Mouse (Mus musculus) hindbrain, postnatal 0 days (tissue): Measurements from ENCODE around the gene Dnmt3a. TPM values are rescaled to one million over a fixed set of nuclear protein-coding genes. Genes with fewer than 3 reads are reported as not detected.

Experiments used
- ATAC-seq: fragments of 200-750 bp; cut with Nextera tagmentation; 2 replicates; pipeline ENCODE4 v1.8.0; 2017; ENCODE audit warnings: mild to moderate bottlenecking, moderate TSS enrichment, moderate library complexity
- DNase-seq: peaks from one replicate; pipeline ENCODE4 v3.0.0-alpha.2; 2015; ENCODE audit warnings: low spot score
- H3K27ac ChIP-seq: fragments of 300-500 bp; sonication (generic); 2 replicates; pipeline ENCODE4 v1.5.1; 2014; ENCODE audit warnings: mild to moderate bottlenecking
- H3K27me3 ChIP-seq: fragments of 300-500 bp; sonication (generic); 2 replicates; pipeline ENCODE4 v1.6.1; 2014; ENCODE audit warnings: low read length, mixed read lengths; ENCODE audit not compliant: insufficient read depth
- H3K36me3 ChIP-seq: fragments of 300-500 bp; sonication (generic); 2 replicates; pipeline ENCODE4 v1.6.1; 2014; ENCODE audit warnings: low read length, mixed read lengths; ENCODE audit not compliant: insufficient read depth
- H3K4me1 ChIP-seq: fragments of 300-500 bp; sonication (generic); 2 replicates; pipeline ENCODE4 v1.6.1; 2014; ENCODE audit warnings: antibody characterized with exemption, low read length, mixed read lengths; ENCODE audit not compliant: insufficient read depth
- H3K4me2 ChIP-seq: fragments of 300-500 bp; sonication (generic); 2 replicates; pipeline ENCODE4 v1.6.1; 2014; ENCODE audit warnings: low read depth, mild to moderate bottlenecking, low read length, moderate library complexity, mixed read lengths
- H3K4me3 ChIP-seq: fragments of 300-500 bp; sonication (generic); 2 replicates; pipeline ENCODE4 v1.5.1; 2014; ENCODE audit warnings: low read length
- H3K9ac ChIP-seq: fragments of 300-500 bp; sonication (generic); replicated peaks from 2 replicates; pipeline ENCODE4 v1.6.1; 2014; ENCODE audit warnings: mild to moderate bottlenecking, low read length, moderate library complexity, mixed read lengths
- H3K9me3 ChIP-seq: fragments of 300-500 bp; sonication (generic); 2 replicates; pipeline ENCODE4 v1.6.1; 2016; ENCODE audit warnings: low read length, mixed read lengths
- CTCF ChIP-seq: IDR thresholded peaks from 2 replicates; pipeline ENCODE4 v1.5.1; 2016; ENCODE audit warnings: antibody characterized with exemption, control low read depth, low read depth
- WGBS: fragments of 180-500 bp; shearing (Covaris S2); extraction: QIAGEN DNeasy Blood & Tissue Kit; methylation state at CpG from one replicate; pipeline ENCODE4 v1.1.7; 2014; 5-methylcytosine and 5-hydroxymethylcytosine counted together
- polyA plus RNA-seq: library from polyadenylated mRNA; unstranded; fragments of >200 nt; fragmentation: Nextera tagmentation; extraction: Ambion mirVana; gene quantifications from 2 replicates; pipeline ENCODE4 v1.2.1, GENCODE M21; 2015
- total RNA-seq: library from RNA; depleted of rRNA; stranded (reverse); fragments of >200 nt; gene quantifications from 2 replicates; pipeline ENCODE4 v1.2.3, GENCODE M21; 2014

Gene Dnmt3a
- total and polyA plus RNA-seq, 2 experiments from 2014 or later: 81.8 to 134 TPM

- DNase-seq (peak; percentile 98), ATAC-seq (peak; percentile 93)
- Histone ChIP-seq H3K27me3 (no peaks in the 10 kb centered on the region), H3K27ac (peak overlapping the region; percentile 41; the same call in 1 of the 2 replicates), H3K4me2 (peak overlapping the region; percentile 60), H3K4me1 (peaks cover 11% of the 10 kb centered on the region), H3K9ac (peak overlapping the region; percentile 55), H3K36me3 (no peaks in the 10 kb centered on the region), H3K9me3 (no peaks in the 10 kb centered on the region), H3K4me3 (peak overlapping the region; percentile 26)
- 2% methylated on average over 22 of the region's 22 CpGs for WGBS
- TF ChIP-seq CTCF: peak; percentile 97
Measured at GRCm38 (mm10) chr12:3791732-3792131, 14.1 kb upstream of the Dnmt3a start.

GRCm38 (mm10) chr12:3792248-3792647 is 13.6 kb upstream of the Dnmt3a start:
- Histone ChIP-seq H3K4me2 (peak overlapping the region; percentile 60), H3K27me3 (no peaks in the 10 kb centered on the region), H3K36me3 (no peaks in the 10 kb centered on the region), H3K4me1 (peaks cover 11% of the 10 kb centered on the region), H3K27ac (peak overlapping the region; percentile 41; the same call in 1 of the 2 replicates), H3K9me3 (no peaks in the 10 kb centered on the region), H3K9ac (peak overlapping the region; percentile 55), H3K4me3 (peak overlapping the region; percentile 26)
- TF ChIP-seq CTCF: no peak
- 18% methylated on average over 8 of the region's 8 CpGs for WGBS
- no peak for DNase-seq
- peak; percentile 24; the same call in 1 of the 2 replicates for ATAC-seq

- Histone ChIP-seq H3K27me3 (no peaks in the 10 kb centered on the region), H3K9ac (no peak overlapping the region), H3K27ac (no peak overlapping the region), H3K4me1 (0 out of 2 replicates have a peak, but pooled peaks cover 5% of the 10 kb centered on the region), H3K9me3 (no peaks in the 10 kb centered on the region), H3K4me3 (no peak overlapping the region), H3K36me3 (no peaks in the 10 kb centered on the region), H3K4me2 (no peak overlapping the region)
- TF ChIP-seq CTCF: no peak
- 52% methylated on average over 2 of the region's 4 CpGs for WGBS
- DNase-seq: no peak
- ATAC-seq: no peak
Measured at GRCm38 (mm10) chr12:3795569-3795968, 10.2 kb upstream of the Dnmt3a start.

- ATAC-seq (no peak), DNase-seq (no peak)
- Histone ChIP-seq H3K9ac (no peak overlapping the region), H3K27ac (no peak overlapping the region), H3K4me2 (no peak overlapping the region), H3K36me3 (no peaks in the 10 kb centered on the region), H3K9me3 (no peaks in the 10 kb centered on the region), H3K4me1 (no peaks in the 10 kb centered on the region), H3K27me3 (no peaks in the 10 kb centered on the region), H3K4me3 (no peak overlapping the region)
- TF ChIP-seq CTCF: no peak
- WGBS: 86% methylated on average over 1 of the region's 1 CpGs
Measured at GRCm38 (mm10) chr12:3799551-3799950, 6.3 kb upstream of the Dnmt3a start.

GRCm38 (mm10) chr12:3806271-3806684 is 471 bp downstream of the Dnmt3a start:
- WGBS: 2% methylated on average over 30 of the region's 41 CpGs
- DNase-seq: peak; percentile 89
- peak overlapping the region; percentile 93 for H3K27ac ChIP-seq

GRCm38 (mm10) chr12:3806703-3807547 is 1.1 kb downstream of the Dnmt3a start:
- Histone ChIP-seq H3K4me3 (peak overlapping the region; percentile 86), H3K9ac (peak overlapping the region; percentile 82), H3K4me1 (peaks cover 30% of the 10 kb centered on the region), H3K9me3 (no peaks in the 10 kb centered on the region), H3K4me2 (peak overlapping the region; percentile 80), H3K27ac (peak overlapping the region; percentile 93), H3K27me3 (no peaks in the 10 kb centered on the region), H3K36me3 (no peaks in the 10 kb centered on the region)
- ATAC-seq (peak; percentile 35), DNase-seq (peak; percentile 80)
- under 1% methylated on average over 54 of the region's 141 CpGs for WGBS
- TF ChIP-seq CTCF: no peak

More at GRCm38 (mm10) chr12:3806271-3806684, 471 bp downstream of the Dnmt3a start:
- peak overlapping the region; percentile 80 for H3K4me2 ChIP-seq
- TF ChIP-seq CTCF: peak; percentile 69
- no peaks in the 10 kb centered on the region for H3K36me3 ChIP-seq
- no peaks in the 10 kb centered on the region for H3K27me3 ChIP-seq
- H3K4me3 ChIP-seq: peak overlapping the region; percentile 86
- ATAC-seq: peak; percentile 81
- H3K9ac ChIP-seq: peak overlapping the region; percentile 82
- no peaks in the 10 kb centered on the region for H3K9me3 ChIP-seq
- H3K4me1 ChIP-seq: peaks cover 27% of the 10 kb centered on the region
